Mouse (Mus musculus): ENCODE measurements at regions not wholly inside any gene's neighbourhood (a gene's known extent, or its start where the extent isn't known, plus 50 kb on each side); places are given as distances from the start of the nearest gene placed in this dataset.

DNA sequence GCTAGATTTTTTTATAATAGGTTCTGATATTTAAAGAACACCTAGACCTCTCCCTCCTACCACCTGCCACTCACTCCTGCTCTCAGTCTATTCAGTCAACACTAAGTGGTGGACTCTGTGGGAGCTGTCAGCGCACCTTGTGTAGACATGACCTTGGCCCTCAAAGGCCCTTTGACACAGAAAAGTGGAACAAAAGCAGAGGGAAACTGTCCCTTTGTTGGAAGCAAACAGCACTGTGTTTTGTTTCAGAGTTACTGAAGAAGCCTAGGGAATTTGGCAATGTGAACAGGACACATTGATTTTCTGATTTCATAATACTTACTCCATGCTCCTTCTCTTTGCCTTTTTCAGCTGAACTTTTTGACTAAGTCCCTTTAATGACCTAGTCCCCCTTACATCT, 146.7 kb downstream of the Postn start:
- no peak for TF ChIP-seq CTCF (IDR thresholded peaks at IDR 0.05; ENCODE audit: low read depth)
- no peak for TF ChIP-seq EP300 (IDR thresholded peaks at IDR 0.05; ENCODE audit: low read depth)
